In the genomic region with DNA sequence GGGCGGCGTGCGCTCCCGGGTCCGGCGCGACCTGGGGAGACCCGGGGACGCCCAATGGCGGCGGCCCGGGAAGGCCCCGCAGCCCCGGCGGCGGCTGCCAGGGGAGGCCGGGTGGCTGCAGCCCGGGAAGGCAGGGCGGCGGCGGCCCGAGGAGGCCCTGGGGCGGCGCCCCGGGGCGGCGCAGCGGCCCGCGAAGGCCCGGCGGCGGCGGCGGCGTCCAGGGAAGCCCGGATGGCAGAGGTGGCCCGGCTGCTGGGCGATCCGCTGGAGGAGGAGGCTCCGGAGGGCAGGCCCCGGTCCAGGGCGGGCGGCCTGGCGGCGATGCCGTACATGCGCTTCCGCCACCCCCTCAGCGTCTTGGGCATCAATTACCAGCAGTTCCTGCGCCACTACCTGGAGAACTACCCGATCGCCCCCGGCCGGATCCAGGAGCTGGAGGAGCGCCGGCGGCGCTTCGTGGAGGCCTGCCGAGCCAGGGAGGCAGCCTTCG, we compare ENCODE assay signal across 8 mouse cellular contexts. TPM values are rescaled to one million over a fixed set of nuclear protein-coding genes. Genes with fewer than 3 reads are reported as not detected.
DNase-seq lines count a peak whose midpoint lies in the region; ATAC-seq and TF ChIP-seq lines count a peak whose summit lies in the region.

No protein-coding gene starts in this region.

- H3K9ac ChIP-seq in forebrain, embryonic 14.5 days (ENCODE audit: low read length): peak overlapping the region; percentile 97

- TF ChIP-seq CTCF in lung, adult 2 months (IDR thresholded peaks at IDR 0.05; ENCODE audit: insufficient read depth, low read length): no peak

- H3K4me2 ChIP-seq in forebrain, embryonic 14.5 days (ENCODE audit: low read length): peak overlapping the region; percentile 76

- peak overlapping the region; percentile 87 for H3K4me3 ChIP-seq in brown adipose tissue, adult 24 weeks (ENCODE audit: insufficient read depth, low read depth, low read length)
- H3K4me3 ChIP-seq in forebrain, embryonic 14.5 days (ENCODE audit: low read depth, low read length): peak overlapping the region; percentile 85
- peak overlapping the region; percentile 47 for H3K4me3 ChIP-seq in lung, adult 2 months (replicated peaks; ENCODE audit: extremely low read depth, low read depth, low read length)

- H3K27ac ChIP-seq in brown adipose tissue, adult 24 weeks (replicated peaks; ENCODE audit: low read depth, low read length): 0 out of 2 replicates have a peak overlapping the region, but pooled peaks have one; percentile 7
- H3K27ac ChIP-seq in forebrain, embryonic 14.5 days (ENCODE audit: low read depth, low read length): peak overlapping the region; percentile 90

- no peaks in the 10 kb centered on the region for H3K27me3 ChIP-seq in forebrain, embryonic 14.5 days (replicated peaks; ENCODE audit: control insufficient read depth, insufficient read depth, low read length)

- peak; percentile 46 for DNase-seq in forebrain, embryonic 14.5 days (ENCODE audit: low spot score)
- peak; percentile 29 for DNase-seq in heart, postnatal 25 days (ENCODE audit: low spot score)
- peak; percentile 70 to 80 for DNase-seq in kidney, postnatal 4 days
- DNase-seq in lung, adult 2 months: peak; percentile 65
- peak; percentile 19 for DNase-seq in ovary, adult 18-20 months (ENCODE audit: low spot score)
- DNase-seq in urinary bladder, adult 2 months (ENCODE audit: low spot score): peak; percentile 67

- H3K4me1 ChIP-seq in brown adipose tissue, adult 24 weeks (ENCODE audit: control insufficient read depth, insufficient read depth, insufficient read length, low read length): 0 out of 2 replicates have a peak, but pooled peaks cover 2% of the 10 kb centered on the region
- H3K4me1 ChIP-seq in forebrain, embryonic 14.5 days (ENCODE audit: control insufficient read depth, insufficient read depth, low read length): peaks cover 8% of the 10 kb centered on the region
- peaks cover 4% of the 10 kb centered on the region; the same call in 1 of the 2 replicates for H3K4me1 ChIP-seq in lung, adult 2 months (ENCODE audit: control insufficient read depth, insufficient read depth, low read length)

- H3K36me3 ChIP-seq in forebrain, embryonic 14.5 days (ENCODE audit: control insufficient read depth, insufficient read depth, low read length): peaks cover 11% of the 10 kb centered on the region

- peak; percentile 58 for ATAC-seq in CD4-positive, CD25-positive, alpha-beta regulatory T cell, adult 4 months
- ATAC-seq in forebrain, embryonic 14.5 days: peak; percentile 85

- WGBS in forebrain, embryonic 14.5 days: under 1% methylated on average over 35 of the region's 62 CpGs
- 1% methylated on average over 57 of the region's 62 CpGs for WGBS in lung, adult 2 months

- TF ChIP-seq POLR2A in lung, adult 2 months (IDR thresholded peaks at IDR 0.05; ENCODE audit: borderline replicate concordance, extremely low read depth, low read depth, low read length): no peak

- intact Hi-C loops in heart, postnatal 25 days (cut with DNase I): no loop called here

- H3K9me3 ChIP-seq in forebrain, embryonic 14.5 days (replicated peaks; ENCODE audit: control insufficient read depth, low read length): no peaks in the 10 kb centered on the region

RNA-seq across cellular contexts. Expression of a gene that starts 0.4 kb away (rescaled TPM):
- polyA plus RNA-seq in CD4-positive, CD25-positive, alpha-beta regulatory T cell, adult 4 months (2017; shearing (Covaris generic)): under 1 TPM in 1 of 2 experiments, not detected in 1; 0.62 TPM
- polyA plus RNA-seq in brown adipose tissue, adult 24 weeks (2012; ENCODE audit: insufficient read depth, insufficient read length, missing spikeins): 5.2 and 8.2 TPM in 2 replicates
- polyA plus RNA-seq in forebrain, embryonic 14.5 days (2014; fragmentation: Nextera tagmentation; extraction: Ambion mirVana): 6.0 and 8.6 TPM in 2 replicates
- 10 to 100 TPM; 11.9 to 12.1 TPM for total RNA-seq in heart, postnatal 25 days (2021)
- polyA plus RNA-seq in lung, adult 2 months (2012; rRNA removed): 5.2 and 8.1 TPM in 2 replicates
- 14.8 and 15.6 TPM in 2 replicates for polyA plus RNA-seq in urinary bladder, adult 2 months (2012; rRNA removed)

RNA-seq across cellular contexts. Expression of a gene that starts 9.5 kb away (rescaled TPM):
- 1 to 10 TPM in 1 of 2 experiments, under 1 TPM in 1; 0.94 to 1.8 TPM for polyA plus RNA-seq in CD4-positive, CD25-positive, alpha-beta regulatory T cell, adult 4 months (2017; shearing (Covaris generic))
- polyA plus RNA-seq in brown adipose tissue, adult 24 weeks (2012; ENCODE audit: insufficient read depth, insufficient read length, missing spikeins): 5.6 and 9.0 TPM in 2 replicates
- 33.3 and 35.1 TPM in 2 replicates for polyA plus RNA-seq in forebrain, embryonic 14.5 days (2014; fragmentation: Nextera tagmentation; extraction: Ambion mirVana)
- 10 to 100 TPM; 10.1 to 10.2 TPM for total RNA-seq in heart, postnatal 25 days (2021)
- 11.9 and 15.6 TPM in 2 replicates for polyA plus RNA-seq in lung, adult 2 months (2012; rRNA removed)
- 9.4 and 10.1 TPM in 2 replicates for polyA plus RNA-seq in urinary bladder, adult 2 months (2012; rRNA removed)

RNA-seq across cellular contexts. Expression of a gene that starts 22.9 kb away (rescaled TPM):
- not detected for polyA plus RNA-seq in CD4-positive, CD25-positive, alpha-beta regulatory T cell, adult 4 months (2017; shearing (Covaris generic))
- polyA plus RNA-seq in brown adipose tissue, adult 24 weeks (2012; ENCODE audit: insufficient read depth, insufficient read length, missing spikeins): not detected in 2 replicates
- 0.22 and 0.23 TPM in 2 replicates for polyA plus RNA-seq in forebrain, embryonic 14.5 days (2014; fragmentation: Nextera tagmentation; extraction: Ambion mirVana)
- not detected for total RNA-seq in heart, postnatal 25 days (2021)
- polyA plus RNA-seq in lung, adult 2 months (2012; rRNA removed): not detected in 2 replicates
- 0.19 TPM in 1 of 2 replicates, not detected in the other for polyA plus RNA-seq in urinary bladder, adult 2 months (2012; rRNA removed)

RNA-seq across cellular contexts. Expression of a gene that starts 34.0 kb away (rescaled TPM):
- not detected for polyA plus RNA-seq in CD4-positive, CD25-positive, alpha-beta regulatory T cell, adult 4 months (2017; shearing (Covaris generic))
- not detected in 2 replicates for polyA plus RNA-seq in brown adipose tissue, adult 24 weeks (2012; ENCODE audit: insufficient read depth, insufficient read length, missing spikeins)
- 14.2 and 16.3 TPM in 2 replicates for polyA plus RNA-seq in forebrain, embryonic 14.5 days (2014; fragmentation: Nextera tagmentation; extraction: Ambion mirVana)
- total RNA-seq in heart, postnatal 25 days (2021): not detected
- polyA plus RNA-seq in lung, adult 2 months (2012; rRNA removed): 0.12 and 0.20 TPM in 2 replicates
- not detected in 2 replicates for polyA plus RNA-seq in urinary bladder, adult 2 months (2012; rRNA removed)

RNA-seq across cellular contexts. Expression of a gene that starts 43.8 kb away (rescaled TPM):
- 10 to 100 TPM; 35.3 to 36.3 TPM for polyA plus RNA-seq in CD4-positive, CD25-positive, alpha-beta regulatory T cell, adult 4 months (2017; shearing (Covaris generic))
- 99.5 and 124 TPM in 2 replicates for polyA plus RNA-seq in brown adipose tissue, adult 24 weeks (2012; ENCODE audit: insufficient read depth, insufficient read length, missing spikeins)
- polyA plus RNA-seq in forebrain, embryonic 14.5 days (2014; fragmentation: Nextera tagmentation; extraction: Ambion mirVana): 163 and 171 TPM in 2 replicates
- total RNA-seq in heart, postnatal 25 days (2021): 10 to 100 TPM; 60.5 to 61.7 TPM
- 38.8 and 44.4 TPM in 2 replicates for polyA plus RNA-seq in lung, adult 2 months (2012; rRNA removed)
- polyA plus RNA-seq in urinary bladder, adult 2 months (2012; rRNA removed): 33.7 and 41.8 TPM in 2 replicates

Comparison
In these comparisons a context has a peak if more than half of its experiments do, and no peak if none do; other contexts are left out.
1. Peak in every context shown above with its lines: DNase-seq, ATAC-seq, H3K4me3 ChIP-seq and H3K27ac ChIP-seq.
2. DNase-seq: peak in every context shown above with its lines; median percentile 75 in kidney, postnatal 4 days; 67 in urinary bladder, adult 2 months; 65 in lung, adult 2 months; 46 in forebrain, embryonic 14.5 days; 29 in heart, postnatal 25 days; 19 in ovary, adult 18-20 months.